Mouse (Mus musculus): ENCODE results near the gene Cyp2c23.

DNA sequence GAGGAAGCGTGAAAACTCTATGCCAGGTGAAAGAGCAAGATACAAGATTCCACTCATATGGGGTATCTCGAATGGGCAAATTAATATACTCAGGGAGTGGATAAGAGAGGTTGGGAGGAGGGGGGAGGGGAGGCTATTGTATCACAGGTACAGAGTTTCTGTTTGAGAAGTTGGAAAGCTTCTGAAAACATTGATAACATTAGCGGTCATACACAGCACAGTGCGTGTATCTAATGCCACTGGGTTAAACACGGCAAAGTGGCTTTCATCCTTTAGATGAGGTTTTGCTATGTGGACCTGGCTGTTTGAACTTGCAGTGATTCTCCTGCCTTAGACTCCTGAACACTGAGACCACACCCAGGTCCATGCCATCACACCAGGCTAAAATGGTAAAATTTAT, 1.0 kb upstream of the Cyp2c23 start:
- TF ChIP-seq CHD2 (IDR thresholded peaks at IDR 0.05; ENCODE audit: low read depth, low read length) (no peak), HCFC1 (IDR thresholded peaks at IDR 0.05; ENCODE audit: borderline replicate concordance, insufficient read depth, low read length) (no peak)
